Mouse (Mus musculus) CH12.LX (cell line): ENCODE measurements at regions not wholly inside any gene's neighbourhood (a gene's known extent, or its start where the extent isn't known, plus 50 kb on each side); places are given as distances from the start of the nearest gene placed in this dataset.

Experiments
- DNase-seq: peaks from one replicate; pipeline ENCODE4 v3.0.0-alpha.2; 2013; ENCODE audit errors: extremely low read depth
- H3K27ac ChIP-seq: 2 replicates; pipeline ENCODE4 v1.5.1; 2012; ENCODE audit warnings: low read depth, mild to moderate bottlenecking, control low read depth, moderate library complexity; ENCODE audit not compliant: insufficient read depth
- H3K27me3 ChIP-seq: replicated peaks from 2 replicates; pipeline ENCODE3; 2012; ENCODE audit warnings: inconsistent platforms
- H3K36me3 ChIP-seq, 2 experiments: replicated peaks in 1 of 2; 2 replicates each; pipeline versions ENCODE3 to v1.6.1; 2012; ENCODE audit warnings: inconsistent platforms in 1 of 2, low read length in 1 of 2, mild to moderate bottlenecking in 1 of 2, mixed read lengths in 1 of 2, moderate library complexity in 1 of 2; ENCODE audit not compliant: control insufficient read depth in 1 of 2, insufficient read depth in 1 of 2
- H3K4me1 ChIP-seq, 2 experiments: 2 replicates each; pipeline ENCODE4 v1.6.1; 2012; ENCODE audit warnings: inconsistent platforms in 1 of 2, moderate library complexity in 1 of 2; ENCODE audit not compliant: insufficient read depth in 2 of 2, control insufficient read depth in 1 of 2
- H3K4me2 ChIP-seq: 2 replicates; pipeline ENCODE4 v1.6.1; 2012; ENCODE audit warnings: low read depth, mild to moderate bottlenecking, control low read depth; ENCODE audit not compliant: poor library complexity, insufficient read depth, severe bottlenecking
- H3K4me3 ChIP-seq, 3 experiments: fragments of 150-350 bp in 1 of 3; sonication (generic) in 1 of 3; replicated peaks in 1 of 3; 2 replicates each; pipeline versions ENCODE3 to v1.5.1; 2011 to 2012; ENCODE audit warnings: low read depth in 2 of 3, low read length in 2 of 3, mild to moderate bottlenecking in 2 of 3, moderate library complexity in 2 of 3, control low read depth in 1 of 3, improper control_type of control experiment in 1 of 3, inconsistent platforms in 1 of 3, mixed read lengths in 1 of 3; ENCODE audit not compliant: poor library complexity in 1 of 3
- H3K79me2 ChIP-seq: replicated peaks from 2 replicates; pipeline ENCODE4 v1.6.1; 2012; ENCODE audit warnings: mild to moderate bottlenecking, moderate library complexity; ENCODE audit not compliant: control insufficient read depth, poor library complexity, insufficient read depth, severe bottlenecking; ENCODE audit errors: extremely low read depth
- H3K9ac ChIP-seq: 2 replicates; pipeline ENCODE4 v1.6.1; 2012; ENCODE audit warnings: low read depth, mild to moderate bottlenecking, control low read depth, moderate library complexity; ENCODE audit not compliant: insufficient read depth
- H3K9me3 ChIP-seq: replicated peaks from 2 replicates; pipeline ENCODE3; 2012; ENCODE audit warnings: low read length, inconsistent platforms, mixed read lengths
- CHD1 ChIP-seq: IDR thresholded peaks from 2 replicates; pipeline ENCODE4 v1.6.1; 2012; ENCODE audit warnings: low read depth, low read length, improper control_type of control experiment, inconsistent platforms
- CHD2 ChIP-seq: IDR thresholded peaks from 2 replicates; pipeline ENCODE4 v1.6.1; 2011; ENCODE audit warnings: low read length, improper control_type of control experiment
- CTCF ChIP-seq, 2 experiments: IDR thresholded peaks in 1 of 2; conservative IDR thresholded peaks in 1 of 2; 2 replicates each; pipeline ENCODE4 v1.5.1; 2011 to 2012; ENCODE audit warnings: low read depth in 2 of 2, low read length in 2 of 2, improper control_type of control experiment in 1 of 2, inconsistent platforms in 1 of 2, mild to moderate bottlenecking in 1 of 2, moderate library complexity in 1 of 2
- ELF1 ChIP-seq: IDR thresholded peaks from 2 replicates; pipeline ENCODE4 v1.6.1; 2014; ENCODE audit warnings: low read depth, mild to moderate bottlenecking, inconsistent platforms, low read length, improper control_type of control experiment
- EP300 ChIP-seq: IDR thresholded peaks from 2 replicates; pipeline ENCODE4 v1.6.1; 2011; ENCODE audit warnings: low read length, improper control_type of control experiment
- GABPA ChIP-seq: IDR thresholded peaks from 2 replicates; pipeline ENCODE4 v1.6.1; 2012; ENCODE audit warnings: low read depth, low read length, improper control_type of control experiment, inconsistent platforms; ENCODE audit not compliant: insufficient replicate concordance
- IRF4 ChIP-seq: IDR thresholded peaks from 2 replicates; pipeline ENCODE4 v1.6.1; 2014; ENCODE audit warnings: low read depth, mild to moderate bottlenecking, inconsistent platforms, low read length, improper control_type of control experiment
- JUN ChIP-seq: IDR thresholded peaks from 2 replicates; pipeline ENCODE4 v1.6.1; 2011; ENCODE audit warnings: low read depth, mild to moderate bottlenecking, low read length, improper control_type of control experiment, moderate library complexity; ENCODE audit not compliant: insufficient read depth
- KAT2A ChIP-seq: IDR thresholded peaks from 2 replicates; pipeline ENCODE4 v1.6.1; 2012; ENCODE audit warnings: low read length, improper control_type of control experiment, inconsistent platforms; ENCODE audit not compliant: insufficient replicate concordance
- MAX ChIP-seq: IDR thresholded peaks from 2 replicates; pipeline ENCODE4 v1.6.1; 2011; ENCODE audit warnings: low read length, improper control_type of control experiment
- MAZ ChIP-seq: IDR thresholded peaks from 2 replicates; pipeline ENCODE4 v1.6.1; 2012; ENCODE audit warnings: low read depth, mild to moderate bottlenecking, inconsistent platforms, low read length, improper control_type of control experiment, moderate library complexity
- MXI1 ChIP-seq: IDR thresholded peaks from 2 replicates; pipeline ENCODE4 v1.6.1; 2011; ENCODE audit warnings: mild to moderate bottlenecking, low read depth, low read length, improper control_type of control experiment
- MYC ChIP-seq: IDR thresholded peaks from 2 replicates; pipeline ENCODE4 v1.6.1; 2011; ENCODE audit warnings: low read depth, mild to moderate bottlenecking, improper control_type of control experiment, low read length
- NELFE ChIP-seq: IDR thresholded peaks from 2 replicates; pipeline ENCODE4 v1.6.1; 2011; ENCODE audit warnings: low read depth, low read length, improper control_type of control experiment
- NRF1 ChIP-seq: IDR thresholded peaks from 2 replicates; pipeline ENCODE4 v1.6.1; 2014; ENCODE audit warnings: low read depth, mild to moderate bottlenecking, inconsistent platforms, low read length, improper control_type of control experiment, moderate library complexity
- PAX5 ChIP-seq: IDR thresholded peaks from 2 replicates; pipeline ENCODE4 v1.6.1; 2012; ENCODE audit warnings: low read length, inconsistent platforms, mixed read lengths
- RAD21 ChIP-seq: IDR thresholded peaks from 2 replicates; pipeline ENCODE4 v1.6.1; 2011; ENCODE audit warnings: low read depth, mild to moderate bottlenecking, low read length, improper control_type of control experiment, moderate library complexity
- SMC3 ChIP-seq: IDR thresholded peaks from 2 replicates; pipeline ENCODE4 v1.6.1; 2011; ENCODE audit warnings: low read depth, low read length, improper control_type of control experiment
- TBP ChIP-seq: conservative IDR thresholded peaks from 2 replicates; pipeline ENCODE4 v1.6.1; 2011; ENCODE audit warnings: low read depth, low read length, improper control_type of control experiment
- TCF12 ChIP-seq: IDR thresholded peaks from 2 replicates; pipeline ENCODE4 v1.6.1; 2014; ENCODE audit warnings: low read depth, mild to moderate bottlenecking, inconsistent platforms, low read length, improper control_type of control experiment
- UBTF ChIP-seq: IDR thresholded peaks from 2 replicates; pipeline ENCODE4 v1.6.1; 2012; ENCODE audit warnings: low read depth, mild to moderate bottlenecking, inconsistent platforms, low read length, improper control_type of control experiment, moderate library complexity
- USF1 ChIP-seq: IDR thresholded peaks from 2 replicates; pipeline ENCODE4 v1.6.1; 2014; ENCODE audit warnings: low read depth, mild to moderate bottlenecking, inconsistent platforms, low read length, improper control_type of control experiment
- ZC3H11A ChIP-seq: IDR thresholded peaks from 2 replicates; pipeline ENCODE4 v1.6.1; 2012; ENCODE audit warnings: low read depth, mild to moderate bottlenecking, inconsistent platforms, low read length, improper control_type of control experiment
- ZMIZ1 ChIP-seq: IDR thresholded peaks from 2 replicates; pipeline ENCODE4 v1.6.1; 2012; ENCODE audit warnings: low read depth, mild to moderate bottlenecking, inconsistent platforms, low read length, improper control_type of control experiment
- ZNF384 ChIP-seq: IDR thresholded peaks from 2 replicates; pipeline ENCODE4 v1.6.1; 2012; ENCODE audit warnings: low read depth, low read length, improper control_type of control experiment, inconsistent platforms
- dilution Hi-C: fragments of 300-500 bp; cut with MboI; formaldehyde crosslinking; loops from 2 replicates; pipeline ENCODE4 v1.14.3; 2020; ENCODE audit warnings: low sequenced_read_pairs; ENCODE audit not compliant: extremely low pct_unique_long_range_greater_than_20kb, extremely low pct_ligation_motif_present
- in situ Hi-C: fragments of 300-500 bp; cut with MboI; formaldehyde crosslinking; loops from 3 replicates; pipeline ENCODE4 v1.14.3; 2019; ENCODE audit warnings: low sequenced_read_pairs, low pct_ligation_motif_present, low pct_unique_long_range_greater_than_20kb, mixed read lengths

- TF ChIP-seq JUN (no peak), NELFE (no peak), RAD21 (no peak), GABPA (no peak), MAX (no peak), TBP (no peak), MXI1 (no peak), KAT2A (no peak), IRF4 (no peak), TCF12 (no peak), SMC3 (no peak), CTCF (conservative IDR thresholded peaks at IDR 0.05 in 1 of 2, IDR thresholded peaks at IDR 0.05 in 1 of 2; ENCODE audit: low read depth in 2 of 2, low read length in 2 of 2) (no peak), ELF1 (no peak), USF1 (no peak), EP300 (no peak), NRF1 (no peak), ZC3H11A (no peak), UBTF (no peak), MAZ (no peak)
- TF ChIP-seq, all 38 proteins: peak for 0
- dilution Hi-C loops: no loop called here
These were observed 357.8 kb upstream of the Grin3a start for GRCm38 (mm10) chr4:50203348-50203747.

DNA sequence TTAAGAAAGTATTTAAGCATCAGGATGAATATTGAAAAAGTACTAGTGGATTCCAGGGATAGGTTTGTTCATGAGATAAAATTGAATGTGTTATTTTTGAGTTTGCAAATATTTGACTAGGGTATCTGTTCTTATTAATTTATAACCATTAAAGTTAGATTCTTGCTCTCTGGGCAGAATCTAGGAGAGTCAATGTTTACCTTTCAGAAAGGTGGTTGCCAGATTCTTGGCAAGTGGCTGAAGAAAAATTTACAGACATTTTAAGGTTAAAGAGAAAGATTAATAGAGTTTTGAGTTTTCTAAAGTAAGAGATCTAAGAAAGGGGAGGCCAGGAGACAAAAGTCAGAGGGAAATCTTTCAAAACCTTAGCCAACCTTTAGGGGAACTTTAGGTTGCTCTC is 331.7 kb upstream of the Grin3a start:
- TF ChIP-seq TCF12 (no peak), PAX5 (no peak), KAT2A (no peak), MAZ (no peak), NELFE (no peak), ZNF384 (no peak), GABPA (no peak), MYC (no peak), CHD2 (no peak), UBTF (no peak), ZMIZ1 (no peak), CHD1 (no peak), RAD21 (no peak), MXI1 (no peak)
- no peaks in the 10 kb centered on the region for H3K36me3 ChIP-seq
- H3K9ac ChIP-seq: no peak overlapping the region
- H3K9me3 ChIP-seq: peaks cover 15% of the 10 kb centered on the region
- H3K4me2 ChIP-seq: no peak overlapping the region
- H3K4me1 ChIP-seq: no peaks in the 10 kb centered on the region
- in situ Hi-C loops: no loop called here
- H3K79me2 ChIP-seq: no peaks in the 10 kb centered on the region
- H3K27me3 ChIP-seq: no peaks in the 10 kb centered on the region
- dilution Hi-C loops: no loop called here
- H3K27ac ChIP-seq: no peak overlapping the region
- DNase-seq: no peak
- H3K4me3 ChIP-seq: no peak overlapping the region

More at GRCm38 (mm10) chr4:50203348-50203747, 357.8 kb upstream of the Grin3a start:
- no peak overlapping the region for H3K9ac ChIP-seq
- H3K27me3 ChIP-seq: no peaks in the 10 kb centered on the region
- in situ Hi-C loops: no loop called here
- H3K4me3 ChIP-seq: no peak overlapping the region
- no peak overlapping the region for H3K27ac ChIP-seq
- H3K4me2 ChIP-seq: no peak overlapping the region
- no peaks in the 10 kb centered on the region for H3K36me3 ChIP-seq
- no peak for DNase-seq
- peaks cover 13% of the 10 kb centered on the region for H3K9me3 ChIP-seq
- H3K79me2 ChIP-seq: no peaks in the 10 kb centered on the region
- no peaks in the 10 kb centered on the region for H3K4me1 ChIP-seq
